Mouse (Mus musculus) CD8-positive naive resting alpha-beta T cell, adult 2 months (primary cell): Measurements from ENCODE around the gene Gm29609.
A peak's percentile ranks its signal among the peaks of the same experiment; 100 is the strongest.
"Not testable (repeated sequence)": the region's sequence is repeated elsewhere in the genome, so short reads cannot be mapped to it uniquely, and the experiment has no call there.

ENCODE experiments used
- DNase-seq, 2 experiments: peaks; one replicate each; pipeline ENCODE4 v3.0.0; 2022; ENCODE audit warnings: low read depth in 2 of 2, low spot score in 2 of 2

Gene Gm29609

GRCm38 (mm10) chr5:31179766-31180630, at the start of gene Gm29609, which contains the start of gene Gtf3c2:
Gm29609 (minus strand) TSS chr5:31179911.
Gtf3c2 (minus strand) TSS chr5:31180144.
- DNase-seq = peak; percentile 95 to 97

GRCm38 (mm10) chr5:31226641-31227040, 46.9 kb upstream of the Gm29609 start:
- peak in 1 of 2 experiments; percentile 49 for DNase-seq

GRCm38 (mm10) chr5:31222696-31223095, 43.0 kb upstream of the Gm29609 start:
- DNase-seq = no peak

- no peak for DNase-seq
These were observed 41.7 kb upstream of the Gm29609 start for GRCm38 (mm10) chr5:31221304-31221945.

- DNase-seq = peak; percentile 93 to 97
These were observed 41.0 kb upstream of the Gm29609 start, which contains the start of gene Ppm1g for GRCm38 (mm10) chr5:31220448-31221303. Ppm1g (minus strand) TSS chr5:31220687.

GRCm38 (mm10) chr5:31219911-31220447, 40.3 kb upstream of the Gm29609 start:
- no peak for DNase-seq

GRCm38 (mm10) chr5:31219474-31219873, 39.8 kb upstream of the Gm29609 start:
- no peak for DNase-seq

- no peak for DNase-seq
These were observed 39.4 kb upstream of the Gm29609 start for GRCm38 (mm10) chr5:31219070-31219469.

- DNase-seq = no peak
These were observed 38.6 kb upstream of the Gm29609 start for GRCm38 (mm10) chr5:31218294-31218693.

- DNase-seq = not testable (repeated sequence)
These were observed 36.8 kb upstream of the Gm29609 start for GRCm38 (mm10) chr5:31216554-31216953.

GRCm38 (mm10) chr5:31204421-31204820, 24.7 kb upstream of the Gm29609 start:
- no peak for DNase-seq

GRCm38 (mm10) chr5:31203866-31204265, 24.2 kb upstream of the Gm29609 start:
- DNase-seq = no peak

GRCm38 (mm10) chr5:31202933-31203332, 23.2 kb upstream of the Gm29609 start:
- DNase-seq = no peak

- peak; percentile 89 to 90 for DNase-seq
These were observed 22.3 kb upstream of the Gm29609 start, which contains the start of gene Zfp513 for GRCm38 (mm10) chr5:31201742-31202590. Zfp513 (minus strand) TSS chr5:31202303.

GRCm38 (mm10) chr5:31201042-31201741, 21.5 kb upstream of the Gm29609 start:
- no peak for DNase-seq

GRCm38 (mm10) chr5:31200327-31200768, 20.6 kb upstream of the Gm29609 start:
- DNase-seq = no peak

GRCm38 (mm10) chr5:31199893-31200292, 20.2 kb upstream of the Gm29609 start:
- no peak for DNase-seq

GRCm38 (mm10) chr5:31199321-31199892, 19.7 kb upstream of the Gm29609 start:
- no peak for DNase-seq
